Mouse (Mus musculus) olfactory bulb, adult 2 months (tissue): ENCODE measurements around the gene Skp2.

ENCODE experiments used
- CTCF ChIP-seq: fragments of 200-500 bp; IDR thresholded peaks from 2 replicates; pipeline ENCODE4 v1.5.1; 2012; ENCODE audit warnings: low read depth, mild to moderate bottlenecking, low read length, moderate library complexity; ENCODE audit not compliant: insufficient read depth
- POLR2A ChIP-seq: fragments of 200-500 bp; IDR thresholded peaks from 2 replicates; pipeline ENCODE4 v1.6.1; 2012; ENCODE audit warnings: mild to moderate bottlenecking, low read depth, low read length, moderate library complexity; ENCODE audit not compliant: insufficient read depth

DNA sequence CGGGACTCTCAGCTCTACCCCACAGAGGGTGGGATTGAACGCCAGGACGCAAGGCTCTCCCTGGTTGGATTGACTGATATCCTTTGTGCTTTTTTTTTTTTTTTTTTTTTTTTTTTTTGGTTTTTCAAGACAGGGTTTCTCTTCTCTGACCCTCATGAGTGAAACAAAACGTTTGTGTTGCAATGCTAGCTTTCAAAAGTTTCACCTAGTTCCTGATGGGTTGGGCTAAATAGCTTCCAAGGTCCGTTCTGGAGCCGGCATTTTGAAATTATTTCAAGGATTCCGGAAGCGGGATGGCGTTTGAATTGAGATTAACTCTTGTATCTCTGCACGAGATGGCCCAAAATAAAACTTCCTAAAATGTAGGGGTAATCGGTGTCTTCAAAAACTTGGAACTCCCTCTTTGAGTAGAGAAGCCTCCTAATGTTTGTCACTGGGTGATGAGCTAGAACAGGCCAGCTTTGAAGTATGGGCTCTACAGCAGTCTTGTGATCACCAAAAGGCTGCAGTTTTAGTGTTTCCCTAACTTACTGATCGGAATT, 82.1 kb downstream of the Skp2 start:
- no peak for TF ChIP-seq CTCF
- no peak for TF ChIP-seq POLR2A
